In the genomic region with DNA sequence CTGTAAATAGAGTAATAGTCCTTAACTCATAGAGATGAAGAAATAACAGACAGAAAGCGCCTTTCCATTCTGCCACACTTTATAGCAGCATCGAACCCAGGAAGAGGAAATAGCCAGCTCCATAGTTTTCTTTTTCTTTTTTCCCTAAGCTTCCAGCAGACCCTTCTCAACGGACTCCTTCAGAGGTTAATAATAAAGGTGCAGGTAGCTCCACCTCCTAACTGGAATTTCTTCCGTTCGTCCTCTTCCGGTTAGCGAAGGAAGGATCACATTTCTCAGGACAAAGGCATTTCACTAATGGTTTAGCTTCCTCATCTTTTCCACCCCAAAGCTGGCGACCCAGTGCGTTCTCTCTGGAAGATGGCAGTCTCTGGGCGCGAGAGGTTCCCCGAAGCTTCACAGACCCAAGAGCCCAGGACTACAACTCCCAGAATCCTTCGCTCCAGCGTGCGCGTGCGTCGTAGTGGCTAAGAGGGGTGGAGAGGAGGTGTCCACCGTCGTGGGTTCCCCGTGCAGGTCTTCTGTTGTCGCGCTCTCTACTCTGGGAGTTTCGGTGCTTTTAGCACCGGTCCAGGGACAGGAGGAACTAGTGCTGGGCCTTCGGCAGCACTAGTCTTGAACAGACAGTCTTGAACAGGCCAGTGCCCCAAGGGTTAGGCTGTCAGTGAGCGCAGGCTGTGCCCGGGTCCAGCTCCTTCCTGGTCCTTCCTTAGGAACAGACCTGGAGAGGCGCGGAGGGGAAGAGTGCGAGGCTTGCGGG, we compare ENCODE assay signal across 8 mouse cellular contexts. TPM values are rescaled to one million over a fixed set of nuclear protein-coding genes. Genes with fewer than 3 reads are reported as not detected.
A peak's percentile ranks its signal among the peaks of the same experiment; 100 is the strongest.
DNase-seq lines count a peak whose midpoint lies in the region; ATAC-seq and TF ChIP-seq lines count a peak whose summit lies in the region.

A gene (plus strand): TSS at position 254 of the 760 bp plus-strand sequence.

- H3K36me3 ChIP-seq in E14TG2a.4 (ENCODE audit: insufficient read depth, low read length), result peaks cover 24% of the 10 kb centered on the region
- H3K36me3 ChIP-seq in forebrain, embryonic 13.5 days (ENCODE audit: poor library complexity, severe bottlenecking), result peaks cover 10% of the 10 kb centered on the region
- peaks cover 9% of the 10 kb centered on the region for H3K36me3 ChIP-seq in liver, postnatal 0 days (replicated peaks; ENCODE audit: insufficient read depth, low read length)
- peaks cover 12% of the 10 kb centered on the region; the same call in 1 of the 2 replicates for H3K36me3 ChIP-seq in neural tube, embryonic 14.5 days (ENCODE audit: control insufficient read depth, insufficient read depth, low read length)

- intact Hi-C loops in heart, postnatal 10 days (cut with DNase I), result loop anchor here (2.0 kb wide), 1 partner anchor 349 kb away; no protein-coding TSS in a partner anchor

- WGBS in forebrain, embryonic 13.5 days, result 1% methylated on average over 32 of the region's 32 CpGs
- 1% methylated on average over 32 of the region's 32 CpGs for WGBS in large intestine, adult 2 months
- WGBS in liver, postnatal 0 days (ENCODE audit: insufficient replicate concordance), result 2% methylated on average over 32 of the region's 32 CpGs
- WGBS in neural tube, embryonic 14.5 days, result under 1% methylated on average over 32 of the region's 32 CpGs

- DNase-seq in c-Kit-positive CD71-positive TER-119-positive erythroid progenitor cells, embryonic 14.5 days (ENCODE audit: low spot score), result peak; percentile 89
- DNase-seq in heart, postnatal 10 days, result peak; percentile 94 to 96
- DNase-seq in large intestine, adult 2 months (ENCODE audit: low read depth, low spot score), result peak; percentile 84
- peak; percentile 94 for DNase-seq in liver, postnatal 0 days
- peak; percentile 92 for DNase-seq in testis, postnatal 10 days (ENCODE audit: low spot score)

- H3K9me3 ChIP-seq in E14TG2a.4 (ENCODE audit: low read length), result no peaks in the 10 kb centered on the region
- no peaks in the 10 kb centered on the region for H3K9me3 ChIP-seq in forebrain, embryonic 13.5 days (replicated peaks)
- H3K9me3 ChIP-seq in liver, postnatal 0 days (ENCODE audit: low read length), result no peaks in the 10 kb centered on the region
- no peaks in the 10 kb centered on the region for H3K9me3 ChIP-seq in neural tube, embryonic 14.5 days (ENCODE audit: control insufficient read depth, low read length)

- peak within 1 kb of the TSS; percentile 76 for H3K9ac ChIP-seq in forebrain, embryonic 13.5 days
- H3K9ac ChIP-seq in liver, postnatal 0 days (replicated peaks), result peak within 1 kb of the TSS; percentile 64
- peak within 1 kb of the TSS; percentile 62 for H3K9ac ChIP-seq in neural tube, embryonic 14.5 days (replicated peaks; ENCODE audit: low read depth, low read length)

- peaks cover 45% of the 10 kb centered on the region for H3K4me1 ChIP-seq in E14TG2a.4 (replicated peaks; ENCODE audit: low read depth, low read length)
- H3K4me1 ChIP-seq in forebrain, embryonic 13.5 days, result peaks cover 20% of the 10 kb centered on the region
- H3K4me1 ChIP-seq in liver, postnatal 0 days (ENCODE audit: insufficient read depth), result peaks cover 24% of the 10 kb centered on the region; the same call in 1 of the 2 replicates
- H3K4me1 ChIP-seq in neural tube, embryonic 14.5 days (ENCODE audit: control insufficient read depth, insufficient read depth, low read length), result peaks cover 13% of the 10 kb centered on the region

- peaks cover 16% of the 10 kb centered on the region for H3K27me3 ChIP-seq in E14TG2a.4 (ENCODE audit: insufficient read depth, low read length)
- H3K27me3 ChIP-seq in forebrain, embryonic 13.5 days, result no peaks in the 10 kb centered on the region
- no peaks in the 10 kb centered on the region for H3K27me3 ChIP-seq in liver, postnatal 0 days (ENCODE audit: insufficient read depth, low read length)
- no peaks in the 10 kb centered on the region for H3K27me3 ChIP-seq in neural tube, embryonic 14.5 days (ENCODE audit: control insufficient read depth, insufficient read depth, low read length)

- peak within 1 kb of the TSS; percentile 91 for H3K4me2 ChIP-seq in forebrain, embryonic 13.5 days
- H3K4me2 ChIP-seq in liver, postnatal 0 days (ENCODE audit: low read depth, low read length), result peak within 1 kb of the TSS; percentile 98
- H3K4me2 ChIP-seq in neural tube, embryonic 14.5 days (ENCODE audit: low read depth, low read length), result peak within 1 kb of the TSS; percentile 66

- TF ChIP-seq EP300 in liver, postnatal 0 days (IDR thresholded peaks at IDR 0.05; ENCODE audit: low read depth), result no peak

- ATAC-seq in forebrain, embryonic 13.5 days, result peak; percentile 94
- ATAC-seq in liver, postnatal 0 days, result peak; percentile 82
- ATAC-seq in neural tube, embryonic 14.5 days (ENCODE audit: low read depth), result peak; percentile 91

- TF ChIP-seq CTCF in E14TG2a.4 (conservative IDR thresholded peaks at IDR 0.05; ENCODE audit: low read length), result no peak
- TF ChIP-seq CTCF in liver, postnatal 0 days (IDR thresholded peaks at IDR 0.05; ENCODE audit: low read depth), result no peak

- H3K4me3 ChIP-seq in E14TG2a.4 (replicated peaks; ENCODE audit: low read length), result peak within 1 kb of the TSS; percentile 93
- peak within 1 kb of the TSS; percentile 73 for H3K4me3 ChIP-seq in forebrain, embryonic 13.5 days
- H3K4me3 ChIP-seq in liver, postnatal 0 days (ENCODE audit: low read depth, low read length), result peak within 1 kb of the TSS; percentile 71
- peak within 1 kb of the TSS; percentile 76 for H3K4me3 ChIP-seq in neural tube, embryonic 14.5 days (ENCODE audit: low read depth, low read length)

- H3K27ac ChIP-seq in forebrain, embryonic 13.5 days, result peak within 1 kb of the TSS; percentile 88
- peak within 1 kb of the TSS; percentile 58 for H3K27ac ChIP-seq in liver, postnatal 0 days (ENCODE audit: low read depth)
- peak within 1 kb of the TSS; percentile 87 for H3K27ac ChIP-seq in neural tube, embryonic 14.5 days (ENCODE audit: low read depth, low read length)

RNA-seq across cellular contexts. Expression of the gene that starts here (rescaled TPM):
- polyA plus RNA-seq in forebrain, embryonic 13.5 days (2015; fragmentation: Nextera tagmentation; extraction: Ambion mirVana), result 9.5 and 11.3 TPM in 2 replicates
- total RNA-seq in heart, postnatal 10 days (2021), result 10 to 100 TPM in 1 of 2 experiments, 1 to 10 TPM in 1; 7.3 to 11.2 TPM
- polyA plus RNA-seq in large intestine, adult 2 months (2012; rRNA removed), result 16.1 and 17.3 TPM in 2 replicates
- 3.9 and 4.2 TPM in 2 replicates for polyA plus RNA-seq in liver, postnatal 0 days (2015; fragmentation: Nextera tagmentation; extraction: Ambion mirVana)
- 12.7 and 13.7 TPM in 2 replicates for polyA plus RNA-seq in neural tube, embryonic 14.5 days (2014; fragmentation: Nextera tagmentation; extraction: Ambion mirVana)

Comparison
In these comparisons a context has a peak if more than half of its experiments do, and no peak if none do; other contexts are left out.
1. Peak in every context shown above with its lines: DNase-seq, ATAC-seq, H3K4me3 ChIP-seq and H3K27ac ChIP-seq.